Mouse (Mus musculus): ENCODE measurements around the gene Ccdc51.

GRCm38 (mm10) chr9:109054712-109055111 lies 27.6 kb upstream of the Ccdc51 start:
- TF ChIP-seq CTCF (IDR thresholded peaks at IDR 0.05; ENCODE audit: low read depth) (no peak), EP300 (IDR thresholded peaks at IDR 0.05; ENCODE audit: low read depth) (peak; percentile 52)
